Mouse (Mus musculus): ENCODE measurements around the gene H2-M10.6. TPM values are rescaled to one million over a fixed set of nuclear protein-coding genes. Genes with fewer than 3 reads are reported as not detected.
"Not testable (repeated sequence)": the region's sequence is repeated elsewhere in the genome, so short reads cannot be mapped to it uniquely, and the experiment has no call there.

The H2-M10.6 gene
- polyA plus RNA-seq, 1 experiment from 2014 or later, result not detected

DNA sequence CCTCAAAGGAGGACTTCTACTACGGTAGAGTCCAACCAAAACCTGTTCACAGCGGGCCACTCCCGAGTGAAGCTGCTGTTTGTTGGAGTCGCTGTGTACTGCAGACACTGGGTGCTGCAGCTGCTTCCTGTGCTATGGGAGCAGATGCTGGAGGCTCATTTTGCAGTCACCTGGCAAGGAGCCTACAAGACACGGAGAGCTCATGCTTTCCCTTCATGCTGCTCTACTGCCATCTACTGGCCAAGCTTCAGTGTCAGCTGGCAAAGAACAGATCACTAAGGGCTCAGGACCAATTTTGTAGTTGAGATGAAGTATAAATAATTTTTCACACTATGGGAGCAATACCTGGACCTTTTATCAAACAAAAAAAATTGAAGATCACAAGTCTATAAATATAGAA is 14.0 kb downstream of the H2-M10.6 start:
- not testable (repeated sequence) for H3K27ac ChIP-seq; H3K36me3 ChIP-seq; H3K4me3 ChIP-seq (replicated peaks); H3K9ac ChIP-seq; H3K9me3 ChIP-seq (replicated peaks); H3K4me1 ChIP-seq
- Histone ChIP-seq H3K27me3 (peaks cover 16% of the 10 kb centered on the region; the same call in 1 of the 2 replicates), H3K4me2 (0 out of 2 replicates have a peak overlapping the region, but pooled peaks have one; percentile 16)
- 10% methylated on average over 5 of the region's 5 CpGs for WGBS
- ATAC-seq (replicated peaks; ENCODE audit: low FRiP score), result peak; percentile 62; the same call in 1 of the 2 replicates

DNA sequence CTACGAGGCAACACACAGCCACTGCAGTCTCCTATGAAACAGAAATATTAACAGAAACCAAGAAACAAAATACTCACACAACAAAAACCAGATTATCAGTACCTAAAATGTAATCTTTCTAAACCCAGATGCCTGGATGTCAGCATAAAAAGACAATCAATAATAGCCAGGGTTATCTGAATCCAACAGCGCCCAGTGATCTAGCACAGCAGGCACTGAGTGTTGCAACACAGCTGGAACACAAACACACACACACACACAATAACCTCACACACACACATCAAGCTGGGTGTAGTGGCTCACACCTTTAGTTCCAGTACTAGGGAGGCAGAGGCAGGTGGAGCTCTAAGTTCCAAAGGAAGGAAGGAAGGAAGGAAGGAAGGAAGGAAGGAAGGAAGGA is 16.5 kb downstream of the H2-M10.6 start:
- H3K4me1 ChIP-seq, result no peaks in the 10 kb centered on the region
- no peaks in the 10 kb centered on the region for H3K9me3 ChIP-seq (replicated peaks)
- peaks cover 16% of the 10 kb centered on the region; the same call in 1 of the 2 replicates for H3K27me3 ChIP-seq
- no peak overlapping the region for H3K27ac ChIP-seq
- no peak overlapping the region for H3K4me3 ChIP-seq (replicated peaks)
- 84% methylated on average over 2 of the region's 2 CpGs for WGBS
- no peak for ATAC-seq (replicated peaks; ENCODE audit: low FRiP score)
- H3K4me2 ChIP-seq, result no peak overlapping the region
- H3K36me3 ChIP-seq, result no peaks in the 10 kb centered on the region
- H3K9ac ChIP-seq, result no peak overlapping the region

DNA sequence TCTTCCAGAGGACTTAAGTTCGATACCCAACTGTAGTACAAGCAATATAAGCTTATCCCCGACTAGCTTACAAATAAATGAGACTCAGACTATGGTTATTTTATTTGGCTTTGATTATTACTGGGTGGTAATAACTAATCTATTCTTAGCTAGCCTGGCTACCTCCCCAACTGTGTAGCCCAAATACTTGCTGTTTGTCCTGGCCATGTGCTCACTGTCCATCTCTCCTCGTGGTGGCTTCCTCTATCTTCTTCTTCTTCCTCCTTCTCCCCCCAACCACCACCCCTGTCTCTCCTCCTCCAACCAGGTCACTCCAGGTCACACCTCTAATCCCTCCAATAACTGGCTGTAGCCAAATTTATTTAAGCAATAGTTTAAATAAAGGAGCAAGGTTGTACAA is 18.5 kb downstream of the H2-M10.6 start:
- no peaks in the 10 kb centered on the region for H3K4me1 ChIP-seq
- no peak for ATAC-seq (replicated peaks; ENCODE audit: low FRiP score)
- peaks cover 20% of the 10 kb centered on the region; the same call in 1 of the 2 replicates for H3K27me3 ChIP-seq
- H3K9ac ChIP-seq, result no peak overlapping the region
- no peak overlapping the region for H3K27ac ChIP-seq
- no peak overlapping the region for H3K4me2 ChIP-seq
- no peak overlapping the region for H3K4me3 ChIP-seq (replicated peaks)
- H3K36me3 ChIP-seq, result no peaks in the 10 kb centered on the region
- WGBS, result 75% methylated on average over 3 of the region's 3 CpGs
- no peaks in the 10 kb centered on the region for H3K9me3 ChIP-seq (replicated peaks)

DNA sequence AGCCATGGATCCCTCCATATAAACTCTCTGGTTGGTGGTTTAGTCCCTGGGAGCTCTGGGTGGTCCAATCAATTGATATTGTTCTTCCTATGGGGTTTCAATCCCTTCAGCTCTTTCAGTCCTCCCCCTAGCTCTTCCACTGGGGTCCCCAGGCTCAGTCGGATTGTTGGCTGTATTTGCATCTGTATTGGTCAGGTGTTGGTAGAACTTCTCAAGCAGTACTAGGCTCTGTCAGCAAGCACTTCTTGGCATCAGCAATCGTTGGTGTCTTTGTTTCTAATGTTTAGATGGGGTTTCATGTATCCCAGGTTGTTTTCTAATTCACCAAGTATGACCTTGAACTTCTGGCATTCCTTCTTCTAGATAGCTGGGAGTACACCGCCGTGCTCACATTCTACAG is 20.7 kb downstream of the H2-M10.6 start:
- no peaks in the 10 kb centered on the region for H3K36me3 ChIP-seq
- 53% methylated on average over 4 of the region's 4 CpGs for WGBS
- no peak overlapping the region for H3K4me3 ChIP-seq (replicated peaks)
- H3K9ac ChIP-seq, result no peak overlapping the region
- H3K9me3 ChIP-seq (replicated peaks), result no peaks in the 10 kb centered on the region
- H3K27me3 ChIP-seq, result peaks cover 14% of the 10 kb centered on the region; the same call in 1 of the 2 replicates
- H3K27ac ChIP-seq, result no peak overlapping the region
- no peak for ATAC-seq (replicated peaks; ENCODE audit: low FRiP score)
- peaks cover 10% of the 10 kb centered on the region for H3K4me1 ChIP-seq
- no peak overlapping the region for H3K4me2 ChIP-seq

DNA sequence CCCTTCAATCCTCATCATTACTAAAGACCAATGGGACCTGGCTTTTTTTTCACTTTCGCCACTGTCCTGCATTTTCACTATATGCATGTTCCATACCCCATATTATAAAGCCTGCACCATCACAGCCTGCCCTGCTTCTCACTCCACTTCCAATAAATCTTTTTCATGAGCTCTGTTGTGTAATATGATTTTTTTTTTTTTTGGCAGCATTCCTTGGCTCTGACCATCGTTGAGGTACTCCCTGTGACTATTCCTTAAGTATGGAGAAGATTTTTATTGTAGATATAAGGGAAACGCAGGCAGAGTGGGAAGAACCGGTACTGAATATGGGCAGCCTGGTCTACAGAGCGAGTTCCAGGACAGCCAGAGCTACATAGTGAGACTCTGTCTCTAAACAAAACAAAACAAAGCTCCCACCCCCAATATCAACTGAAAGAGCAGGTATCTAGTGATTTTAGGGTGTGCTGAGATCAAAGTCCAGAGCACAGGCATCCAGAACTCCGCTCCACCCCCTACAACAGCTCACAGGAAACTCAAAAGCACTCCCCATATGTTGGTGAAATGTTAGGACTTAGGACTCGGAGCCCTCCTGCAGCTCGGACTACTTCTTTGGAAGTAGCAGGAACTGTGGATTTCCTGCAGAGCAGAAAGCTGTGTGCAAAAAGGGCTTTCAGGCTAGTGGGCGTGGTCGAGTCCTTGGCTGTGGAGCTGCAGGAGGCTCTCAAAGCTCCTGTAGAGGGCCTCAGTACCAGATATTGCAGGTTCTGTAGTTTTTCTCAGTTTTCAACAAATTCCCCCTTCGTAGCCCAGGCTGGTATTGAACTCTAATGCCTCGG is 23.8 kb downstream of the H2-M10.6 start:
- no peaks in the 10 kb centered on the region for H3K36me3 ChIP-seq
- ATAC-seq (replicated peaks; ENCODE audit: low FRiP score), result peak; percentile 7; the same call in 1 of the 2 replicates
- H3K4me2 ChIP-seq, result peak overlapping the region; percentile 78
- H3K27ac ChIP-seq, result peak overlapping the region; percentile 98
- H3K27me3 ChIP-seq, result 0 out of 2 replicates have a peak, but pooled peaks cover 4% of the 10 kb centered on the region
- no peaks in the 10 kb centered on the region for H3K9me3 ChIP-seq (replicated peaks)
- H3K4me3 ChIP-seq (replicated peaks), result peak overlapping the region; percentile 82
- H3K4me1 ChIP-seq, result peaks cover 13% of the 10 kb centered on the region
- H3K9ac ChIP-seq, result peak overlapping the region; percentile 85; the same call in 1 of the 2 replicates
- 30% methylated on average over 12 of the region's 12 CpGs for WGBS

DNA sequence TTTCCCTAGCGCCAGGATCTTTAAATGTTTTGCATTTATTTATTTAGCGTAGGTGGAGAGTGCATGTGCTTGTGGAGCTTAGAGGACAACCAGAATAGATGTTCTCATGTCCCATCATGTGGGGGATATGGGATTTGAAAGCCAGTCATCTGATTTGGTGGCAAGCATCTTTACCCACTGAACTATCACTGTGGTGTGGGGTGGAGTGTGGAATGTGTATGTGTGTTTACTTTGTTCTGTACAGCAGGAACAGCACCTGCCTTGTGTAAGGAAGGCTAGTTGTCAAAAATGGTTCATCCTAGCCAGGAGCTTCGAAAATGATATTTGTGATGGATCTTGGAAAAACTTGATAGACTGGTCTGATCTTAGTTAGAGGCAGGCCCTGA is 24.4 kb downstream of the H2-M10.6 start:
- Histone ChIP-seq H3K9ac (peak overlapping the region; percentile 85), H3K27ac (peak overlapping the region; percentile 98), H3K4me1 (peaks cover 13% of the 10 kb centered on the region), H3K9me3 (replicated peaks) (no peaks in the 10 kb centered on the region), H3K4me2 (peak overlapping the region; percentile 78), H3K36me3 (no peaks in the 10 kb centered on the region), H3K27me3 (0 out of 2 replicates have a peak, but pooled peaks cover 4% of the 10 kb centered on the region), H3K4me3 (replicated peaks) (peak overlapping the region; percentile 82)
- peak; percentile 5 for ATAC-seq (replicated peaks; ENCODE audit: low FRiP score)
- WGBS, result 20% methylated on average over 3 of the region's 3 CpGs

DNA sequence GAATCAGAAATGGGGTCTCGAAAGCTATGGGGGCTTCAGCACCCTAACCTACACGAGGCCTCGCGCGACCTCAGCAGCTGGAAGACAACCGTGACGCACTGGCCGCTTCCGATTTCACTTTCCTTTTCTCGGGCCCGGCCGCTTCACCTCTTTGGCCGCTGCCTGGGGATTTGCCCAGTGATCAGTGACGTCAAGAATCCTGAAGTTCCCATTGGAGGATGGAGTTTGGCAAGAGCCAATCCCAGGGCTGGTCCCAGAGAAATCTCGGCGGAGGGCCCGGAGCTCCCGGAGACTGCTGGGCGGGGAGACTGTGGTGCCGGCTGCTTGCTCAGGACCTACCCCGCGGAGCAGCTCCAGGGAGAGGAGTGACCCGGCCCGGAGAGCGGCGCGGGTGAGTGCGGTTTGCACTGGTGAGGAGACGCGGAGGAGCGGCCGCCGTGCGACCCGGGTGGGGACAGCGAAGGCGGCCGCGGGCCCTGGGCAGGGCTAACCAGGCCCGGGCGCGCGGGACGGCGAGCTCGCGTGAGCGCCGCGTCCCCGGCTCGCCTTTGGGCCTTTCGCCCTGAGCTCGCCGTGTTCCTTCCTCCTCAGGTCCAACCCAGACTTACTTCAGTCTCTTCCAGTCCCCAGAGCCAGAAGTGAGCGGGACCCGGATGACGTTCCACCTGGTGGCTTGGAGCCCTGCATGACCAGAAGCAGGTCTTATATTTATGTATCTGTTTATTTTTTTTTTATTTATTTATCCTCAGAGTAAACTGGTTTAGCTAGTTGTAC is 25.1 kb downstream of the H2-M10.6 start, which contains the start of gene Trim26:
Gene Trim26 (plus strand): TSS at position 261 of the 774 bp plus-strand sequence.
- ATAC-seq (replicated peaks; ENCODE audit: low FRiP score), result peak; percentile 99
- peak within 1 kb of the TSS; percentile 85 for H3K9ac ChIP-seq
- H3K4me3 ChIP-seq (replicated peaks), result peak within 1 kb of the TSS; percentile 82
- H3K27ac ChIP-seq, result peak within 1 kb of the TSS; percentile 98
- H3K27me3 ChIP-seq, result 0 out of 2 replicates have a peak, but pooled peaks cover 4% of the 10 kb centered on the region
- H3K4me2 ChIP-seq, result peak within 1 kb of the TSS; percentile 78
- H3K36me3 ChIP-seq, result no peaks in the 10 kb centered on the region
- H3K4me1 ChIP-seq, result peaks cover 13% of the 10 kb centered on the region
- no peaks in the 10 kb centered on the region for H3K9me3 ChIP-seq (replicated peaks)
- under 1% methylated on average over 58 of the region's 58 CpGs for WGBS

DNA sequence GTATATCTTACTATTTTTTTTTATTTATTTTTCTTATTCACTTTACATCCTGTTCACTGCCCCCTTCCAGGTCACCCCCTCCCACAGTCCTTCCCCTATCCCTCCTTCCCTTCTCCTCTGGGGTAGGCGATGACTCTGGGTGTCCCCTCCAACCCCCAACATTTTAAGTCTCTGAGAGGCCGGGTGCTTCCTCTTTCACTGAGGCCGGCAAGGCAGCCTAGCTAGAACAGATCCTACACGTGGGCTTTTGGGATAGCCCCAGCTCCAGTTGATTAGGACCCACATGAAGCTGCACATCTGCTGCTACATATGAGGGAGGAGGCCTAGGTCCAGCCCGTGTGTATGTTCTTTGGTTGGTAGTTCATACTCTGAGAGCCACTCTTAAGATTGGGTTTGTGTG is 27.0 kb downstream of the H2-M10.6 start:
- Histone ChIP-seq H3K27me3 (0 out of 2 replicates have a peak, but pooled peaks cover under 1% of the 10 kb centered on the region), H3K9ac (no peak overlapping the region), H3K9me3 (replicated peaks) (no peaks in the 10 kb centered on the region), H3K36me3 (no peaks in the 10 kb centered on the region), H3K4me1 (peaks cover 19% of the 10 kb centered on the region), H3K27ac (no peak overlapping the region), H3K4me3 (replicated peaks) (no peak overlapping the region), H3K4me2 (no peak overlapping the region)
- no peak for ATAC-seq (replicated peaks; ENCODE audit: low FRiP score)
- WGBS, result 88% methylated on average over 5 of the region's 5 CpGs

DNA sequence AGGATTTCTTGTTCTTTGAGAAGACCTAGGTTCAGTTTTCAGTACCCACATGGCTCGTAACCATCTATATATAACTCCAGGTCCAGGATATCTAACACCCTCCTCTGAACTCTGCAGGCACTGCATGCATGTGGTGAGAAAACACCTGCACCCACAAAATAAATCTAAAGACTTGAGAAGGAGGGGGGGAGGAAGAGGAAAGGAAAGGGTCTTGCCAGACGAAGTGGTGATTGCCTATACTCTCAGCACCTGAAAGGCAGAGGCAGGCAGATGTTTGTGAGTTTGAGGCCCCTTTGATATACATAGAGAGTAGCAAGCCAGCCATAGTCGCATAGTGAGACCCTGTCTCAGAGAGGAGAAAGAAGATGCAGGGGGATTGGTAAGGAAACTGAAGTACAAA is 28.0 kb downstream of the H2-M10.6 start:
- Histone ChIP-seq H3K4me2 (no peak overlapping the region), H3K36me3 (no peaks in the 10 kb centered on the region), H3K4me1 (peaks cover 23% of the 10 kb centered on the region), H3K9ac (no peak overlapping the region), H3K4me3 (replicated peaks) (no peak overlapping the region), H3K9me3 (replicated peaks) (no peaks in the 10 kb centered on the region), H3K27me3 (no peaks in the 10 kb centered on the region), H3K27ac (no peak overlapping the region)
- 86% methylated on average over 3 of the region's 3 CpGs for WGBS
- ATAC-seq (replicated peaks; ENCODE audit: low FRiP score), result no peak

DNA sequence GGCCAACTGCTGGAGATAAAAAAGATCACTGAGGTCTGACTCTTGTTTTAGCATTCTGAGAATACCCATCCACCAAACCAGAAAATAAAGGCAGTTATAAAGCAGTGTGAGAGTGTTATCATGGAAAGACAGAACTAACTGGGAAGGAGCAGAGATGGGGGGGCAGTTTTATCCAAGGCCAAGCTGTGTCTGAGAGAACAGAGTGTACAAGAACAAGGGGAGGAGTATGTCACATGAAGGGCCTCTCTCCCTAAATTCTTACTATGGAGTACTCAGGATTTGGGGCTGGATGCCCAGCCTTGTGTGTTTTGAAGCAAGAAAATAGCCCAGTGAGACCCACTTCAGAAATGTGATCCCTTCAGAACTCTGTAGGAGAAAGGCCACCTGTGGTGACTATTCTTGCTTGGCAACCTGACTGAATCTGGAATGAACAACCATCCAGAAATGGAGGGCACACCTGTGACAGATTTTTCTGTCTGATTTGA is 29.0 kb downstream of the H2-M10.6 start:
- Histone ChIP-seq H3K9me3 (replicated peaks) (no peaks in the 10 kb centered on the region), H3K4me1 (peaks cover 20% of the 10 kb centered on the region), H3K9ac (no peak overlapping the region), H3K27ac (no peak overlapping the region), H3K27me3 (no peaks in the 10 kb centered on the region), H3K4me2 (no peak overlapping the region), H3K36me3 (no peaks in the 10 kb centered on the region), H3K4me3 (replicated peaks) (no peak overlapping the region)
- ATAC-seq (replicated peaks; ENCODE audit: low FRiP score), result no peak

DNA sequence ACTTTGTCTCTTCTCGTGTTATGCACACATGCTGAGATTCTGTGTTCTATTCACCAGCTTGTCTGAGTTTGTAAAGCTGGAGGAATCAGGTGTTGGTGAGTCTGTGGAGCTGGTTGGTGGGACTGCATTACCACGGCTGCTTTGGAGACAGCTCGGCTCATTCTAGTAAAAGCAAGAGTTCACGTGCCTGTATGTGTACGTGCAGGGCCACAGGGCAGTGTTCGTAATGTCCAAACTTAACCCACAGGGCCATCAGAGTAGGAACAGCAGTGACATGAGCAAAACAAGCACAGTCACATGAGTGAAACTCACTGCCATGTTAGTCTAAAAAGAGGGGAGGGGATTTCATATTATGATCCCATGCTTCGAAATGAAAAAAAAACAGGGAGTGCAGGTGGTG is 31.7 kb downstream of the H2-M10.6 start:
- 78% methylated on average over 7 of the region's 7 CpGs for WGBS
- H3K27me3 ChIP-seq, result no peaks in the 10 kb centered on the region
- H3K9me3 ChIP-seq (replicated peaks), result no peaks in the 10 kb centered on the region
- no peaks in the 10 kb centered on the region; the same call in 1 of the 2 replicates for H3K36me3 ChIP-seq
- no peak overlapping the region for H3K4me2 ChIP-seq
- no peak overlapping the region for H3K9ac ChIP-seq
- H3K27ac ChIP-seq, result no peak overlapping the region
- no peak overlapping the region for H3K4me3 ChIP-seq (replicated peaks)
- peaks cover 10% of the 10 kb centered on the region for H3K4me1 ChIP-seq
- no peak for ATAC-seq (replicated peaks; ENCODE audit: low FRiP score)

DNA sequence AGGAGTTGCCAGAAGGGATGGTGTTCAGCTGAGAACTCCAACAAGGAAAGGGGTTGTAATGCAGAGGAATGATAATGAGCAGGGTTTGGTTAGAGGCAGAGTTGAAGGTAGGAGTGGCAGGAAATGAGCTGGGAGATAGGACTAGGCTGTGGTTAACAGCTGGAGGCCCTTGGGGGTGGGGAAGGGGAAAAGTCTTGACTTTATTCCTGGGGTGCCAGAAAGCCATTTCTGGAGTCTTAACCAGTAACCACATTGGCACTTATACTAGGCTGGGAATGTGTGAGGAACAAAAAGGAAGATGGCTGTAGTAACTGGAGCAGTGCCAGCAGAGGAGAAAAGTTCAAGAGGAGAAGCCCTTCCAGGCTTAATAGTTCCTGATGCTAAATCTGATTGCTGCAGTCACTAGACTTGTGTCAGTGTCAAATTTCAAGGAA is 32.3 kb downstream of the H2-M10.6 start:
- H3K9me3 ChIP-seq (replicated peaks), result no peaks in the 10 kb centered on the region
- H3K4me2 ChIP-seq, result no peak overlapping the region
- no peak overlapping the region for H3K4me3 ChIP-seq (replicated peaks)
- H3K27ac ChIP-seq, result no peak overlapping the region
- H3K27me3 ChIP-seq, result no peaks in the 10 kb centered on the region
- no peaks in the 10 kb centered on the region; the same call in 1 of the 2 replicates for H3K36me3 ChIP-seq
- H3K4me1 ChIP-seq, result peaks cover 10% of the 10 kb centered on the region
- no peak overlapping the region for H3K9ac ChIP-seq
- no peak for ATAC-seq (replicated peaks; ENCODE audit: low FRiP score)
